Mouse (Mus musculus) brain, embryonic 14.5 days (tissue): ENCODE results near the gene Dgki.

Experiments
- CTCF ChIP-seq: fragments of 200-500 bp; IDR thresholded peaks from 2 replicates; pipeline ENCODE4 v1.5.1; 2012; ENCODE audit warnings: inconsistent platforms, mild to moderate bottlenecking, moderate library complexity, borderline replicate concordance; ENCODE audit not compliant: insufficient read depth, insufficient read length; ENCODE audit errors: extremely low read depth
- POLR2A ChIP-seq: fragments of 200-500 bp; IDR thresholded peaks from 2 replicates; pipeline ENCODE4 v1.6.1; 2012; ENCODE audit warnings: mild to moderate bottlenecking, inconsistent platforms, borderline replicate concordance; ENCODE audit not compliant: poor library complexity, insufficient read depth, insufficient read length, severe bottlenecking; ENCODE audit errors: extremely low read depth

- TF ChIP-seq CTCF (no peak), POLR2A (no peak)
Observed at GRCm38 (mm10) chr6:36872876-36873275, 427.1 kb downstream of the Dgki start.
